Mouse (Mus musculus) left cerebral cortex, adult 18-20 months (tissue): ENCODE results near the gene Olfr98. TPM values are rescaled to one million over a fixed set of nuclear protein-coding genes. Genes with fewer than 3 reads are reported as not detected.
A peak's percentile ranks its signal among the peaks of the same experiment; 100 is the strongest.
"Not testable (repeated sequence)": the region's sequence is repeated elsewhere in the genome, so short reads cannot be mapped to it uniquely, and the experiment has no call there.

Experiments used
- DNase-seq, 2 experiments: peaks; one replicate each; pipeline ENCODE4 v3.0.0; 2021 to 2022; ENCODE audit warnings: low spot score in 2 of 2, mixed read lengths in 1 of 2
- long read RNA-seq, 2 experiments: library from polyadenylated mRNA; stranded (forward); transcript quantifications; one replicate each; pipeline ENCODE4 v2.0.0; 2021
- total RNA-seq, 2 experiments: library from RNA; stranded (reverse); gene quantifications; 2 replicates each; pipeline ENCODE4 v1.2.3; 2021

The Olfr98 gene
- total RNA-seq, result not detected
- long read RNA-seq, experiment 1, result 0 reads
- long read RNA-seq, experiment 2, result 0 reads

DNA sequence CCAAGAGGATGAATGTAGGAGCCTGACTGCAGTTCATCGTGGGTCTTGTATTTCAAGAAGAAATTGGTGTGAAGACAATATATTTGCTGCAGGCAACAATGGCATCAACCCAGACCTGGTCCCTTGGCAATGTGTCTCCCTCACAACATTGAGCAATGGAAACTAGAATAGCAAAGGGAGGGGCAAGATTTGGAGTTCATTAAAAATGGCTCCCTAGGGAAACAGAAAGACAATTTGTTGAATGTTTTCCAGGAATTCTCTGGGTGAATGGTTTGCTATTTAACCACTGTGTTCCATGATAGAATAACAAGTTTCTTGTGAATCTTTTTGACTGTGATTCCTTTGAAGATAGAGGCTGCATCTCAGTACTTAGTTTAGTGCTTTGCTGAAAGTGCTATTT is at the start of gene Olfr98:
Gene Olfr98, minus strand, starts transcription at position 124 of the 400 bp plus-strand sequence.
- no peak for DNase-seq

DNA sequence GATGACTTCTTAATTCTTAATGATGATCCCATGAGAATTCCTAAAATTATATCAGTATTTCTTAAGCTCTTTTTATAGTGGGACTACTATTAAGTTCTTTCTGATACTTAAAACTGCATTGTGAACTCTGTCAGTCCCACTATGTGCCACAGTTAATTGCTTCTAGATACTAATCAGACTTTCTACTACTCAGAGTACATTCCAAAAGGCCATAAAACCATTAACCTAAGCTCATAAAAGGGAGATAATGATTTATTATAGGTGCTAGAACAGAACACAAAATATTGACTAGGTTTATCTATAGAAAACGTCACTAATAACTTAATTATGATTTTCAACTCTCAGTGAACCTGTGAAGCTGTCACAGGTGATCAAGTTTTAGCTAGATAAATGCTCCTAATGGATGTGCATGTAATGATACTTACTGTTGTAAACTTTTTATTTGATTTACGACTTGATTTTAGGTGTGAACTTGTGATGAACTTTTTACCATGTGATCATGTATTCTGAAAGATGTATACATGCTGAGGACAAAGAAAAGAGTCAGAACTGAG is 46.7 kb upstream of the Olfr98 start:
- no peak for DNase-seq

DNA sequence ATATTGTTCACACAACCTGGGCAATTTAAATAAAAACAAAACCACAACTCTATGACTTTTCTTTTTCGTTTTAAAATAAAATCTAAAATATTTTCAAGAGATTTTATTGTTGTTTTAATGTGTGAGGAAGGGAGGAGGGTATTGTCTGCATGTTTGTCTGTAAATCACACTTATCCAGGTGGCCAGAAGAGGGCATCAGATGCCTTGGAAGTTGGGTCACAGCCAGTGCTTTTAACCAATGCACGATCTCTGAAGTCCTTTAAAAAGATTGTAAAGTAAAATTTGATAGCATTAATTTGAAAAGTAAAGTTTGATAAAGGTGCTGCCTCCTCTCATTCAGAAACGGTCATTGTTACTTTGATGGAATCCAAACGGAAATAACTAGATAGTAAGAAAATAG is 44.9 kb upstream of the Olfr98 start:
- DNase-seq, result peak in 1 of 2 experiments; percentile 13

DNA sequence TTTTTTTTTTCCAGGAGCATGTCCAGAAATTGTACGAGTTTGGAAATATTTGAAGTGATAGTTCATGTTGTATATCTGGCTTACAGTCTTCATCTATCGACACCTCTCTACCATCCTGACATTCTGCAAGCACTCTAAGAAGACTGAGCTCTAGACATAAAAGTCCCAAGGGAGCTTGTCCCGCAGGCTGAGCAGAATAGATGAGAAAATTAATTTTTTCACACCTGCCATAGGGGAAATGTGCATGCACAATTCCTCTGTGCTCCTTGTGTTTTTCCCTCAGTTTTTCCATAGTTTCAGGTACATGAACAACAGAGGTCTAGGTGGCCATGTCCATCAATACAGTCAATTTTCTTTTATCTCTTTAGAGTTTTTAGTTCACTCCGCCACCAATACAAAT is 40.7 kb upstream of the Olfr98 start, which contains the start of gene Olfr101:
Gene Olfr101, minus strand, starts transcription at position 101 of the 400 bp plus-strand sequence.
- no peak for DNase-seq

DNA sequence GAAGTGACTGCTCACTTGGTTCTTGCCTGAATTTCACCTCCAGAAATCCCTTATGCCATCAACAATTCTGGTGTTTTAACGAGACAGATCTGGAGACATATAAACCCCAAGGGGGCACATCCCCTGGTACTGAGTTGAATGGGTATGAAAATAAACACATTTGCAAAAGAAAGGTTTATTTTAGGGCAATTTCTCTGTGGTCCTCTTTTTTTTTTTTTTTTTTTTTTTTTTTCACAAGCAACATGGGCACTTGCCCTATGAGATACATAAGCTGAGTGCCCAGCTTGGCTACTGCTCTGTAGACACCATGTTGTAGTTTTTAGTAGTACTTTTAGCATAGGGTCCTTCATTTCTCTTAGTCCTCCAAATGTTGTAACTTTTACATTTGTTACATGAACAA is 19.8 kb upstream of the Olfr98 start, which contains the start of gene Olfr99:
Gene Olfr99, minus strand, starts transcription at position 101 of the 400 bp plus-strand sequence.
- no peak for DNase-seq

DNA sequence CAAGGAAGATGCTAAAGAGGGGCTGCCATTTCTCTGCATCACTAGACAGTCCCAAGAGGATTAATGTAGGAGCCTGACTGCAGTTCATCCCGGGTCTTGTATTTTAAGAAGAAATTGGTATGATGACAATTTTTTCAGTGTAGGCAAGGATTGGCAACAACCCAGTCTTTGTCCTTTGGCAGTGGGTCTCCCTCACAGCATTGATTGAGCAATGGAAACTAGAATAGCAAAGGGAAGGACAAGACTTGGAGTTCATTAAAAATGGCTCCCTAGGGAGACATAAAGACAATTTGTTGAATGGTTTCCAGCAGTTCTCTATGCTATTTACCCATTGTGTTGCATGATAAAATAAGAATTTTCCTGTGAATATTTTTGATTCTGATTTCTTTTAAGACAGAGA is 16.8 kb upstream of the Olfr98 start:
- no peak for DNase-seq

DNA sequence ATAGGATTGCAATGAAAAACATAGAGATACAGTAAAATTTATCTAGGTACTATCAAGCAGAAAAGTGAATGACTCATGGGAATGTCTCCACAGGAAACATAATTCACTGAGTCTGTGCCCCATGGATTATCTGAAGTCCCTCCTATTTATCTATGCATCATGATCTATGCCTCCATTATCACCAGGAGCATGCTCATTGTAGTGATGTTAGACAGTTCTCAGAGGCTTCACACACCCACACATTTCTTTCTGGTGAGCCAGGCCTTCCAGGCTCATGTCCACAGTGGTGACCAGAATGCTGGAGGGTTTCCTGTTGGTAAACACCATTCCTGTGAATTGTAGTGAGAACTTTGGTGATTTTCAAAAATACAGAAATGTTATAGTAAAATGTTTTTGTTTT is 13.0 kb upstream of the Olfr98 start:
- DNase-seq, result no peak

DNA sequence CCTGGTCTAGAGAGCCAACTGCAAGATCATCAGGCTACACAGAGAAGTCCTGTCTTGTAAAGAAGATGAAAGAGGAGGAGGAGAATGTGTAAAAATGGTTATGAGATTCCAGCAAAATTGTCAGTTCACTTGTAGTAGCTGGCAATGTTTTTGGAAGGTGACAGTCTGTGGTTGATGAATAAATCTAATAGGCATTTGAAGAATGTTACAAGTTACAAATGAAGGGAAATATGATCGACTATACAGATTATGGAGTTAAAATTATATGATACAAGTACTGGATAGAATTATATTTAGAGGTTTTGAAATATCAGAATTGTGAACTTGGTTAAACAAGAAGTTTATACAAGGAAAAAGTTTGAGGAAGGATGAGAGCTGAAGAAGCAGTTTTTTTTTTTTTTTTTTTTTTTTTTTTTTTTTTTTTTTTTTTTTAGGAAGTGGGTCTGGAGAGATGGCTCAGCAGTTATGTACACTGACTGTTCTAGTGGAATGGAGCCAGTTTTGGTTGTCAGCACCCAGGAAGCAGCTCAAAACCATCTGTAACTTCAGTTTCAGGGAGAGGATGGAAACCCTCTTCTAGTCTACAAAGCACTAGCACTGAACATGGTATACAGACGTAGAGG is 12.2 kb upstream of the Olfr98 start:
- no peak for DNase-seq

DNA sequence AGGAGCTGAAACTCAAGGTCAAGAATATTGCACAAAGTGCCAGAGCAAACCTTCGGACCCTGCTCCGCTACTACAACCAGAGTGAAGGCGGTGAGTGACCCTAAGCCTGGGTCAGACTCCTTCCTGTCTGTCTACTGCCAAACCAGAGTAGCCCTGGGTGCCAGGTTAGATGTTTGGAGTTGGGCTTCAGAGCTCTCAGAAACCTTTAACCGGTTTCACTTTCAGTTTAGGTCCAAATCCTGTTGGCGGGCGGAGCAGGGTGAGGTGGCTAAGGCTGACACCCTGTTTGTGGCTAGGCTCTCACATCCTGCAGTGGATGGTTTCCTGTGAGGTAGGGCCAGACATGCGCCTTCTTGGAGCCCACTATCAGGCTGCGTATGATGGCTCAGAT is 7.1 kb upstream of the Olfr98 start:
- peak in 1 of 2 experiments; percentile 4 for DNase-seq

DNA sequence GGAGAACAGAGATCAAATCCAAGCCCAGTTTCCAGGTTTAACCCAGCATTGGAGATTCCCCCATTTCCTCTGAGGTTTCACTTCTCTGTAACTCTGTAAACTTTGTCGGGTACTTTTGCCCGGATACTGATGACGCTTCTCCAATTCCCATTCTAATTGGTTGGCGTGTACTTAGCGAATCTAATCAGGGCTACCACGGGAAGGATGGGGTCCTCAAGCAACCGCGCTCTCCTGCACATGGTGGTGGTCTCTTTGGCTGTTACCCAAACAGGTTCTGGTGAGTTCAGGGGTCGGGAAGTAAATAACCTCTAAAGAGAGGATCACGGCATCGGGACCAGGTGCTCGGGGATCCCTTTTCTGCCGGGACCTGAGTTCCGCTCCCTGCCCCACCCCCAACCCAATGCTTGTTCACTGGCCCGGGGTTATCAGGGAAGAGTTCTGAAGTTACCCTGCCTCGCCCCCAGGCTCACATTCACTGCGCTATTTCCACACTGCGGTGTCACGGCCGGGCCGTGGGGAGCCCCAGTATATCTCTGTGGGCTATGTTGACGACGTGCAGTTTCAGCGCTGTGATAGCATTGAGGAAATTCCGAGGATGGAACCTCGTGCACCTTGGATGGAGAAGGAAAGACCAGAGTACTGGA is 6.6 kb upstream of the Olfr98 start, which contains the start of gene H2-M3:
Gene H2-M3, plus strand, starts transcription at position 163 of the 644 bp plus-strand sequence.
- DNase-seq, result peak; percentile 91 to 95

DNA sequence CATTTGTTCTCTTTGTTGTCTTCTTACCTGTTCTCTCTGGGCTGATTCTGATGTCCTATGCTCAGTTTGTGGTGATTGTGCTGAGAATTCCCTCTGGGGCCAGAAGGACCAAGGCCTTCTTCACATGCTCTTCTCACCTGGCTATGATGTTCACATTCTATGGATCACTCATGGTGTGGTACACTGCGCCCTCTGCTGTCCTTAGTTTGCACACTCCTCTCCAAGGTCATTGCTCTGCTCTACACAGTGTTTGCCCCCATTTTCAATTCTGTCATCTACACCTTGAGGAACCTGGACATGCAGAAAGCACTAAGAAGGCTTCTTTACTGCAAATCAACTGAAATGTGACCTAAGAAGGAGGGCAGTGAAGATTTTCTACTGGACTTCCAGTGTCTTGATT is 13.0 kb downstream of the Olfr98 start:
- DNase-seq, result peak in 1 of 2 experiments; percentile 14

DNA sequence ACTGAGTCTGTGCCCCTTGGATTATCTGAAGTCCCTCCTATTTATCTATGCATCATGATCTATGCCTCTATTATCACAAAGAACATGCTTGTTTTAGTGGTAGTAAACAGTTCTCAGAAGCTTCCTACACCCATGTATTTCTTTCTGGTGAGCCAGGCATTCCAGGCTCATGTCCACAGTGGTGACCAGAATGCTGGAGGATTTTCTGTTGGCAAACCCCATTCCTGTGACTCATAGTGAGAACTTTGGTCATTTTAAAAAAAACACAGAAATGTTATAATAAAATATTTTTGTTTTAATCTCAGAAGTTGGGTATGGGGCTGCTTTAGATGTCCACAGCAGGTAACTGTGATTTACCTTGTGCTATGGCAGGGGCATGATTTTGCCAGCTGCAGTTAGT is 14.1 kb downstream of the Olfr98 start:
- no peak for DNase-seq

DNA sequence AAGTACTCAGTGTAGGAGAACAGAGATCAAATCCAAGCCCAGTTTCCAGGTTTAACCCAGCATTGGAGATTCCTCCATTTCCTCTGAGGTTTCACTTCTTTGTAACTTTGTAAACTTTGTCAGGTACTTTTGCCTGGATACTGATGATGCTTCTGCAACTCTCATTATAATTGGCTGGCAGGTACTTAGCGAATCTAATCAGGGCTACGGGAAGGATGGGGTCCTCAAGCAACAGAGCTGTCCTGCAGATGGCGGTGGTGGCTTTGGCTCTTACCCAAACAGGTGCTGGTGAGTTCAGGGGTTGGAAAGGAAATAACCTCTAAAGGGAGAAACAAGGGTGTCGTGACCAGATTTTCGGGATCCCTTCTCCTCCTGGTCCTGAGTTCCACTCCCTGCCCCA is 16.8 kb downstream of the Olfr98 start:
- DNase-seq, result peak; percentile 5 to 38

DNA sequence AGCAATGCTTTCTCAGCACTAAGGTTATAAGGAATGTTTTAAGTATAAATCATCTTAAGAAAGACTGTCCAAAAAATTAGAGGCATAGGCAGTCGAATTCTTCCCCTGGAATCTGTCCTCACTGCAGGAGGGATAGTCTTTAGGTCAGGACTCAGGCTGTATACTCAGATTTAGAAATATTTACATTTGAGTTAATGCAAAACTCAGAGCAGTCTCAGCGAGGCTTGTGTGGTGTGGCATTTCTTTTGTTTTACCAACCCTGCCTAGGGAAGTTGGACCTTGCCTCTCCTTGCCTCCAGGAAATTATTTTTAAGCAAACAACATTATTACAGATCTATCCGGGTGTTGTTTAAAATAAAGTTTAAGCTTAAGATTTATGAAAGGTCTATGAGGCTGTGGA is 21.4 kb downstream of the Olfr98 start:
- DNase-seq, result no peak

DNA sequence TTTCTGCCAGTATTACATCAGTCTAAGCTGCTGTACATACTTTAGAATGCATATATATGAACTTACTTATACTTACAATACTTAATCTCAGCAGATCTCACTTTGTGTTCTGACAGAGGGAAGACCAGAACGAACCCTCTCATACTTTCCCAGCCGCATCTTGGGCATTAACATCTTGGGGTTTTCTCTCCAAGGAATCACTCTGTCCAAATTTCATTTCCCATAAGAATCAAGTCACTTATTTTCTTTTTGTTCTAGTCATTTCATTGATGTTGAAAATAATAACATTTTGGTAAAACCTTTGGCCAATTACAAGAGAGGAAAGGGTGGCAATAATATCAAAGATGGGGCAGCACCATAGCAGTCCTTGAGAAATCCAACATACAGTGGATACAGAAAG is 26.3 kb downstream of the Olfr98 start, which contains the start of gene Olfr97:
Gene Olfr97, minus strand, starts transcription at position 101 of the 400 bp plus-strand sequence.
- not testable (repeated sequence) for DNase-seq

DNA sequence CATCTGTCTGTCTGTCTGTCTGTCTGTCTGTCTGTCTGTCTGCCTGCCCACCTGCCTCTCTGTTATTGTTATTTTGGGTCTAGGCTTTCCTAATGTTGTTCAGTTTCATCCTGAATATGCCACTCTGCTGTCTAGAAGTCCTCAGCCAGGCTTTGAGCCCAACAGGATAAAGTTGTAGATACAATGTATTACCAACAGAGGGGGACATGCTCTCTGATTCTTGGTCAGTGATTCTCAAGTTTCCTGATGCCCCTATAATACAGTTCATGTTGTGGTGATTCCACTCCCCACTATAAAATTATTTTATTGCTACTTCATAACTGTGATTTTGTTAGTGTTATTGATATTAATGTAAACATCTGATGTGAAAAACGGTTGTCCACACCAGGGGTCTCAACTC is 41.7 kb downstream of the Olfr98 start:
- DNase-seq, result no peak

DNA sequence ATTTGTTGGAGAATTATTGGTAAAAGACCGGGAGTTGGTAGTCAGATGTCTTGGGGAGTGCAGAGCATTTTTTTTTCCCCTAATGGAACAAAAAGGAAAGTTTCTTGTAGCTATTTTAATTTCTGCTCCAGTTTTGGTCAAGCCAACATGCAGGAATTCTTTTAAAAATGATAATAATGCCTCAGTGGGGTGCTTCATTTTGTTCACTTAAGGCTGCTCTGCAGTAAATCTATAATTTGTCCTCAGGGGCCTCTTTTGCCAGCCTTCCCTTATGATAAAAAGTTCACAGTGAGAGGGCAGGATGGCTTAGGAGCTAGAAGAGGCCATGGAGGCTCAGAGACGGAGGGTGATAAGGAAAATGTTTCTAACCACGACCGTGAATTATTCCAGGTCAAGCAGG is 43.7 kb downstream of the Olfr98 start, which contains the start of gene Olfr96:
Gene Olfr96, plus strand, starts transcription at position 301 of the 400 bp plus-strand sequence.
- DNase-seq, result no peak

DNA sequence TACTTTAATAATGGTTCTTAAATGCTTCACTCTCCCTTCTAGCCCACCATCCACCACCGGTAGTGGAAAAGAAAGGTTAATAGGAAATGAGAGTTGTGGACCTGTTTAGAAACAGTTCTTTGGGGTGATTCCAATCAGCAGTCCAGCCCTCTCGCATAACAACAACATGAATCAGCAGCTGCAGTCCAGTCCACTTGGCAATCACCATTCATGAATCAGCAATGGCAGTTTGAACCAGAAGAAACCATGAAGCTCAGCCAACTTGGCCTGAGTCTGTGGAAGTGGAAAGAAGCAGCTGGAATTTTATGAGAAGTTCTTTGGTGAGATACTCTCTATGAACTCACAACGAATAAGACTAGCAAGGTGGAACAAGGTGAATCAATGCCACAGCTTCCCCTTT is 45.1 kb downstream of the Olfr98 start:
- DNase-seq, result no peak

DNA sequence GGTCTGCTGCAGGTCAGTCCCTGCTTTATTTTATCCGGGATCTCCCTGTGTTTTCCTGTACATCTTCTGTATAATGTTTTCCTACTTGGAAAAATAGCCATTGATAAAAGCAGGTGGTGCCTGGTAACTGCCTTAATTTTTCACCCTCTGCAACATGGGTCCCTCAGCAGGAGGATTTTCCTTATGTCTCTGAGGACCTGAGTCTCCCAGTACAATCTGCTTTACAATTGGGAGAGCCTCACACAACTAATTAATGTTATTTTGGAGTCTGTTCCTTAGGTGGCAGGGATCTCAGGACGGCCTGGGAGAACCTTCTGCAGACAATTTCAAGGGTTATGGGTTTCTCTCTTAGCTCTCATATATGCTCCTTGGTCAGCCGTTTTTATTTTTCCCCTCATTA is 50.5 kb downstream of the Olfr98 start, which contains the start of gene Olfr95:
Gene Olfr95, minus strand, starts transcription at position 101 of the 400 bp plus-strand sequence.
- DNase-seq, result no peak
